Mouse (Mus musculus): ENCODE measurements around the gene Lrr1.

The Lrr1 gene

GRCm38 (mm10) chr12:69198164-69198535 lies 29.5 kb downstream of the Lrr1 start, which contains the start of gene Dnaaf2:
Gene Dnaaf2 (minus strand): TSS chr12:69198429.
- DNase-seq (ENCODE audit: inconsistent ontology term), result peak; percentile 75

- DNase-seq (ENCODE audit: inconsistent ontology term), result no peak
Measured at GRCm38 (mm10) chr12:69198985-69199384, 30.4 kb downstream of the Lrr1 start.

DNA sequence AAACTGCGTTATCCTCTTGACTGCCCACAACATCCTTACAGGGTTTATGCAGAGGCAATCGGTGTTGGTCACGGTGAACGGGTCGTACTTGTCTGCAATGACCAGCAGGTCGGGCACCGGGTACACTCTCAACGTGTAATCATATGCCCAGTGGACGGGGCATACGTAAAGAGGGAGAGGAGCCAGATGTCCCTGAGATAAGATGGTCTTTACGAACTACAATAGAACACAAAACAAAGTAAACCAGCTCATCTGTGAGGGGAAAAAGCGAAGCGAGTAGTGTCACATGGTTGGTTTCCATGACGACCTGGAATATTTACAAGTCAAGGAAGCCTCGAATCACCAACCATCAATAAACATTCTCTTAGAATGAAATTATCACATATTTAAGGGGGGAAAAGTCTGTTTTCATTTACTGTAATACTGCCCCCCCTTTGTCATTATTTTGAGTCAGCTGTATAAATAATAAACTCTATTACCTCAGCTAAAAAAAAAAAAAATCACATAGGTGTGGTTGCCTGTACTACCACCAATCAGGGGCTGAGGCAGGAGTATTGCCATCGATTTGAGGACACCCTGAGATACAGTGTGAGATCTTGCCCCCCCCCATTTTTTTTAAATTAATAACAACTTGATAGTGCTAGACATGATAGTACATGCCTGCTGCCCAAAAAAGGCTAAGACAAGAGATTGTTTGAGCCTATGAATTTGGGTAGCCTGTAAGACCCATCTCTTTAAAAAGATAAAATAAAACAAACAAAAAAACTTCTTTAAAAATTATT lies 35.6 kb downstream of the Lrr1 start, which contains the start of gene Gm49384:
Gene Gm49384, minus strand, starts transcription at position 216 of the 782 bp plus-strand sequence.
- no peak for DNase-seq (ENCODE audit: inconsistent ontology term)

DNA sequence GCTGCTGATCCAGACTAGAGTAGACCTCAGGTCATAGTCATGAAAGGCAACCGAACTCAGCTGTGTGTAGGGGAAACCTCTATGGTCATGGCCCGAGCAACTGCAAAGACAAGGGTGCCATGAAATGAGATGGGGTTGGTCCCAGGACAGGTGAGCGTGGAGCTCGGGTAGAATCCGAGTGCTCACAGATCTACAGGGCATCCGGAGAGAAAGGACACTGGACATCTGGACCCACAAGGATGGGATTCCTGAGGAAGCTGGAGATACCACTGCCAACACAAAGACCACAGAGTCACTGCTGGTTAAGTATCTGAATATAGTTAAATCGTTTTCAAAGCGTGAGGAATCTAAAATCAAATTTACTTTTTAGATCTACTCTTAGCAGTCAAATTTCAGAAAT lies 38.8 kb downstream of the Lrr1 start:
- DNase-seq (ENCODE audit: inconsistent ontology term), result no peak

GRCm38 (mm10) chr12:69207926-69208325 lies 39.3 kb downstream of the Lrr1 start:
- DNase-seq (ENCODE audit: inconsistent ontology term), result no peak

GRCm38 (mm10) chr12:69208520-69208919 lies 39.9 kb downstream of the Lrr1 start:
- no peak for DNase-seq (ENCODE audit: inconsistent ontology term)

GRCm38 (mm10) chr12:69210056-69210979 lies 41.7 kb downstream of the Lrr1 start:
- DNase-seq (ENCODE audit: inconsistent ontology term), result no peak

DNA sequence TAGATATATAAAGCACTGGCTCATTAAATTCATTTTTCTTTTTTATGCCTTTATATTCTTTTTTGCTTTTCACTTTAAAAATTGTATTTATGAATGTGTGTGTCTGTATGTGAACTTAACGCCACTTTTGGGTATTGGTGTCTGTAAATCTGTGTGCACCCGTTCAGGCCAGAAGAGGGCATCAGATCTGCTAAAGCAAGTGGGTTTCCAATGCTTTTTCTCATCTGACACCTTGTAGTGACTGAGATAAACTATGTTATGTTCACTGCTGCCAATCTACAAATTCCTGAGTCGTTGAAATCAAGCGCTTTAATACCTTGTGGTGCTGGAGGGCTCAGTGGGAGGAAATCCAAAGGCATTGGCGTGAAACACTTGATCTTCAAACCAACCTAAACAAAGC lies 42.4 kb downstream of the Lrr1 start:
- DNase-seq (ENCODE audit: inconsistent ontology term), result no peak

GRCm38 (mm10) chr12:69213186-69213777 lies 44.7 kb downstream of the Lrr1 start:
- no peak for DNase-seq (ENCODE audit: inconsistent ontology term)

- no peak for DNase-seq (ENCODE audit: inconsistent ontology term)
Measured at GRCm38 (mm10) chr12:69214393-69214792, 45.8 kb downstream of the Lrr1 start.

DNA sequence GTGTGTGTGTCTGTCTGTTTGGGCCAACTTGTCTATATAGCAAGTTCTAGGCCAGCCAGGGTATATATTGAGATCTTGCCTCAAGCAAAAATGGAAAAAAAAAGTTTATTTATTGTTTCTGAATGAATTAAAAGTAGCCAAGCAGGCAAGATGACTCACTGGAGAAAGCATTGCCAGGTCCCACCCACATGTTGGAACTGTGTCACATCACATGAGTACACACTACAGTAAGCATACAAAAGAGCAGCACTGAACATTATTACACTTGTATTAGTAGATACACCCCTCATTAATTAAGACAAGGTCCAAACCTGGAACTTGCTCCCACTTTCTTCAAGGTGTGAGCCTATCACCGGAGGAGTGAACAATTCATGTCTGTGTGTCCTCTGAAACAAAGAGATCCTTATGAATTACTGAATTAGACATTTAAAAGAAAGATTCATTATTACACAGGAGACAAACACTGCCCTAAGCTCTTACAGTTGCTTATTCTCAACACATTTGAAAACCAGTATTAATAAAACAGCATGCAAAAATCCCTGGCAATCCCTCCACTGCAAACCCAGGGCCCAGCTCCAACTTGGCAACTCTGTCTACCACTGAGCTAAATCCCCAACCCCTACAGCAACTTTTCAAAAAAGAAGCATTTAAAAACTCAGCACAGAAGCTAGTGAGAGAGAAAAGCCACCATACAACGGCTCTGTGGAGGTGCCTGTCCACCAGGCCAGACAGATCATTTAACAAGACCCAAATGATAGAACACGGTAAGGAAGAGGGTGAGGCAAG lies 46.6 kb downstream of the Lrr1 start:
- DNase-seq (ENCODE audit: inconsistent ontology term), result peak; percentile 78

DNA sequence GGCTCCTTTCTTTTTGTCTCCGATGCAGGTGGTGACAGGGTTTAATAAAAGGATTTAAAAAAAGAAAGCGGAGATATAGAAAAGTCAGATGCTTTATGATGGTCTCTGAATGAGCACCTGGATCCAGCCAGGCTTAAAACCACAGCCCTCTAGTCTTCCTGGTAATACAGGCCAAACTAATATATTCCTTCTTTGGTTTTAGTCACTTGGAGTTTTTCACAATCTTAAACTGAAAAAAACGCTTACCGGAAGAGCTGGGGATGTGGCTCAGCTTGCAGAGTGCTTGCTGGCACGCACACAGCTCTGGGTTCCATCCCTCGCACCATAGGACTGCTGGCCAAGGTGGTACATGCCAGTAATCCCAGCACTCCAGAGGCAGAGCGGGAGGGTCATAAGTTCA lies 48.0 kb downstream of the Lrr1 start:
- DNase-seq (ENCODE audit: inconsistent ontology term), result no peak

DNA sequence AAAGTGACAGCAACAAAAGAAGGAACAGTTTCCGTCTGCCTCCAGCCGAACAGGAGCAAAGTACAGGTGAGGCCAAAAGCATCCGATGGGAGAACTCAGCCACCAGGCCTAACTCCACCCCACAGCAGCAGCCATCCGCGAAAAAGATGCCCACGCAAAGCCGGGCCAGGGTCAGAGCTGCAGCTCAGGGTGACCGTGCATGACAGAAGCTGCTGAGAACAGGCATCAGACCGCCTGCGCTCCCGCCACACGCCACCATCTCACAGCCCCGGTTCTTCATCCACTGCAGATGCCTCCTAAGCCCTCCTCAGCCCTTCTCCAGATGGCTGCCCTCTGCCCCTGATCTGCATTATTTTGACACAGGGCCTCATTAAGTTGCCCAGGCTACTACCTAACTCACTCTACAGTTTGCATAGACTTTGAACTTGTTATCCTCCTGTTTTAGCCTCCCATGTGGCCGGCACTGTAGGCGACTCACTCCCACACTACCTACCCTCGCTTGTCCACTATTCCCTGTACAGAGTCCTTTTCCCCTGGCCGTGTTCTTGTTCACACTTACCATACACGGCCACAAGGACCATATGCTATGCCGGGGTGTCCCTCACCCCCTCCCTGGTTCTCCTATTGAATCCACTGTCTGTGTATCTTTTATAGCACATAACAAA lies 52.1 kb downstream of the Lrr1 start:
- no peak for DNase-seq (ENCODE audit: inconsistent ontology term)

DNA sequence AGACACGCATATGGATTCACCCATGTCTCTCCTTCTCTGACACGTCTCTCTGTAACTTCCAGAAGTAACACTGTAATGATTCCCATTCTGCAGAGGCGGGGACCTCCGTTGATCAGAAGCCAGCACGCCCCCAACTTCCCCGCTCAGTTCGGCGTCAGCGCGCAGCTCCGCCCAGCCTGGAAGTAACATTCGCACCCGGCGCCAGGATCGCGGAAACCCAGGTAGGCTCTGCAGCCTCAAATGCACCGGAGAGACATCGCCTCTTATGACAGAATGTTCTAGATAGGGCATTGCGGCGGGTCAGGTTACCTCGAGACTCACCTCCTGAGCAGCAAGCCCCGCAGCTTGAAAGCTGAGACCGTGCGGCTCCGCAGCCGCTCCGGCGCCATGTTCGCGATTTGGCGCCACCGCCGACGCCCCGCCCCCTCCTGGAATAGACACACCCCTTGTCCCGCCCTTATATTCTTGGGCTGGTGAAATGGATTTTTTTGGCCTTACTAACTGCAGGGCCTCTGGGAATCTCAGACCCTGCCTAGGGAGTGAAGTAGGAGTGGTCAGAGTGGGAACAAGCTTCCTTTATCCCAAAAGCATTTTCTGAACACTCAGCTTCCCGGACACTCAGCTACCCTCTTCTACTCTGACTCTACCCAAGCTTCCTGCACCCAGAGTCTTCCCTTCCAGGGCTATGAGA lies 59.3 kb downstream of the Lrr1 start, which contains the start of gene Pole2:
Gene Pole2, minus strand, starts transcription at position 420 of the 691 bp plus-strand sequence.
- peak; percentile 91 for DNase-seq (ENCODE audit: inconsistent ontology term)

Measured in Muller cell, postnatal 12 days (primary cell).